Mouse (Mus musculus): ENCODE data around the gene 1700020D05Rik. TPM values are rescaled to one million over a fixed set of nuclear protein-coding genes. Genes with fewer than 3 reads are reported as not detected.

Gene 1700020D05Rik
- total RNA-seq, 1 experiment from 2014 or later: 2.8 TPM

DNA sequence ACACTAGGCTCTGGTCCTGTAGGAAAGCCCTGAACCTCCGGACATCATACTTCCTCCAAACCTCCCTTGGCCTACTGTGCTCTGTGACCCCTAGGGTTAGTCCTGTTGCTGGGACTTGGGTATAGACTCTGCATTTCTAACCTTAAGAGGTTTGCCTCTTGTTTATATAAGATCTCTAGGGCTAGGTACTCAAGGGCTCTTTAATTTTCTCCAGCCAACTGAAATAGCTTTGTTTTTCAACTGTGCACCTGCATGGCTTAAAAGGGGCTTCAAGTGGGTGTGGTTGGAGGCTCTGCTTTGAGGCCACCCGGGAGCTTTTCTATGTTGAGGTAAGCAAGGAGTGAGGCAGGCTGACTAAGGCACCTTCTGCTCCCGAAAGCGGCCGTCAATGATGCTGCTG, 19.1 kb downstream of the 1700020D05Rik start:
- no peak for ATAC-seq (replicated peaks in 1 of 2; ENCODE audit: insufficient read depth in 1 of 2, low FRiP score in 2 of 2, low TSS enrichment in 1 of 2, low read depth in 1 of 2, poor library complexity in 2 of 2, severe bottlenecking in 2 of 2)

DNA sequence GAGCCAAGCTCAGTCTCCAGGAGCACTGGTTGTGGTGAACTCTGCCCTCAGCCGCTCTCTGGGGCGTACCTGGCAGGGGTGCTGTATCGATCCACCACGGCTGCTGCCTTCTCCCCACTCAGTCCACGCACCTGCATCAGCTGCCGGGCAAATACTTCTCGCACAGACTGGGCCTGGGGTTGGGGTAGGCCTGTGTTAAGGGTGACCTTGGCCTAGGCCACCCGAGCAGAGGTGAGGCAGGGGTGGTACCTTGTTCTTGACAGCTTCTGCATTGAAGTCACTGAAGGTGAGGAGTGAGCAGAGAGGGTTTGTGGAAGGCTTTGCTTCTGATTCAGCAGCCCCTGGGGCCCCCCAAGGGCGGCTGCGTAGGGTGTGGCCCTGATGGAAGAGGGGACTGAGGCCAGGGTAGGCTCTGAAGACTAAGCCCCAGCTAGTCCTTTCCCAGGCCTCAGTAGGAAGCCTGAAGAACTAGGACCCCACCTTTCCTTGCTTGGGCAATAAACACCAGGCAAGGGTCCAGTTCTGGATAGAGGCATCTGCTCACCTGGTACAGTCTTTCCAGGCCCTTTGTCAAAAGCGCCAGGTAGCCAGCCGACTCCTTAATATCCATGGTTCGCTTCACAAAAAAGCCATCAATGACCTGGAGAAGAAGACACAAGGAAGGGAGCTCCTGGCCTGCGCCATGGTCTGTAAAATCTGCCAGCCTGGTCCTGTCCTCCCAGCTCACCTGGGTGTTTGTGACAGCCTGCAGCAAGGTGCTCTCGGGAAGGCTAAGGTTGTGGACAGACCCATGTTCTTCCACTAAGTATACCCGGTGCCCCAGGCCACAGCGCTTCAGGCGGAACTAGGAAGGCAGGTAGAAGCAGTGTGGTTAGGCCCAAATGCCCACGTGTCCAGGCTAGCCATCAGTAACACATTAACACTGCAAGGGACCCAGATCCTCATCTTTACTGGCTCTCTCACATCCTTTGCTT, 19.9 kb downstream of the 1700020D05Rik start:
- no peak for ATAC-seq (replicated peaks in 1 of 2; ENCODE audit: insufficient read depth in 1 of 2, low FRiP score in 2 of 2, low TSS enrichment in 1 of 2, low read depth in 1 of 2, poor library complexity in 2 of 2, severe bottlenecking in 2 of 2)

DNA sequence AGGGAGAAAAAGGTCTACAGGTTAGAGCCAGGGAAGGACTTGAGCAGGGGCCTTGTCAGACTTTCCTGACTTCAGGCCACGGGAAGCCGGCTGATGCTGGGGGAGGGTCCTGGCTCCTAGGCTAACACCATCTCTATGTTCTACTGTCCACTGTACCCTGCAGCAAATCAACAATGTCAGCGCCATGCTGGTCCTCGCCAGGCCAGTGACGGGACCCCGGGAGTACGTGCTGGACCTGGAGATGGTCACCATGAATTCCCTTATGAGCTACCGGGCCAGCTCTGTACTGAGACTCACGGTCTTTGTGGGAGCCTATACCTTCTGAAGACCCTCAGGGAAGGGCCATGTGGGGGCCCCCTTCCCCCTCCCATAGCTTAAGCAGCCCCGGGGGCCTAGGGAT, 22.2 kb downstream of the 1700020D05Rik start:
- no peak for ATAC-seq (replicated peaks in 1 of 2; ENCODE audit: insufficient read depth in 1 of 2, low FRiP score in 2 of 2, low TSS enrichment in 1 of 2, low read depth in 1 of 2, poor library complexity in 2 of 2, severe bottlenecking in 2 of 2)

DNA sequence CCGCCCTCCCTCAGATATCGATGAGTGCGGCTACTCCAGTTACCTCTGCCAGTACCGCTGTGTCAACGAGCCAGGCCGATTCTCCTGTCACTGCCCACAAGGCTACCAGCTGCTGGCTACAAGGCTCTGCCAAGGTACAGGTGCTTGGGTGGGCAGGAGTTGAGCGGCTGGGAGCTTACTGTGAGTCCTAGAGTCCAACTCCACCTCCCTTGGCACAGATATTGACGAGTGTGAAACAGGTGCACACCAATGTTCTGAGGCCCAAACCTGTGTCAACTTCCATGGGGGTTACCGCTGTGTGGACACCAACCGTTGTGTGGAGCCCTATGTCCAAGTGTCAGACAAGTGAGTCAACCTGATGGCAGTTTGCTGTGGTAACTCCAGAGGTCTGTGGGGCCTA, 23.6 kb downstream of the 1700020D05Rik start:
- ATAC-seq (replicated peaks in 1 of 2; ENCODE audit: insufficient read depth in 1 of 2, low FRiP score in 2 of 2, low TSS enrichment in 1 of 2, low read depth in 1 of 2, poor library complexity in 2 of 2, severe bottlenecking in 2 of 2): no peak

DNA sequence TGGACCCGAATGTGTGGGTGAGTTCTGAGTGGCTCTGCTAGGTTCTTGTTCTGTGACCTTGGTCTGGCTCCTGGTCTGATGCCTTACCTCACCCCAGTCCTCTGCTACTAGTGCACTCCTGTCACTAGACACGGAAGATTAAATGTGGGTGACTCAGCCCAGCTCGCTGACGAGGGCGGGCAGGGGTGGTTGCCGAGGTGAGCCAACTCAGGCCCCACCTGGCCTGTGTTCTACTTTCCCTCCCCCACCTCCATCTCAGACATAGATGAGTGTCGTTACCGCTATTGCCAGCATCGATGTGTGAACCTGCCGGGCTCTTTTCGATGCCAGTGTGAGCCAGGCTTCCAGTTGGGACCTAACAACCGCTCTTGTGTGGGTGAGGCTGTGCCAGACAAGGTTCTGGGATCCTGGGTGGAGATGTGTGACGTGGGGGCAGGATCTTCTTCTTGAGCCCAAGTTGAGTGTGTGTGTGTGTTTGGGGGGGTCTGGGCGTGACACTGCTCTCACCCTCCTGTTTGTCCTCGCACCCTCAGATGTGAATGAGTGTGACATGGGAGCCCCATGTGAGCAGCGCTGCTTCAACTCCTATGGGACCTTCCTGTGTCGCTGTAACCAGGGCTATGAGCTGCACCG, 25.8 kb downstream of the 1700020D05Rik start:
- no peak for ATAC-seq (replicated peaks in 1 of 2; ENCODE audit: insufficient read depth in 1 of 2, low FRiP score in 2 of 2, low TSS enrichment in 1 of 2, low read depth in 1 of 2, poor library complexity in 2 of 2, severe bottlenecking in 2 of 2)

DNA sequence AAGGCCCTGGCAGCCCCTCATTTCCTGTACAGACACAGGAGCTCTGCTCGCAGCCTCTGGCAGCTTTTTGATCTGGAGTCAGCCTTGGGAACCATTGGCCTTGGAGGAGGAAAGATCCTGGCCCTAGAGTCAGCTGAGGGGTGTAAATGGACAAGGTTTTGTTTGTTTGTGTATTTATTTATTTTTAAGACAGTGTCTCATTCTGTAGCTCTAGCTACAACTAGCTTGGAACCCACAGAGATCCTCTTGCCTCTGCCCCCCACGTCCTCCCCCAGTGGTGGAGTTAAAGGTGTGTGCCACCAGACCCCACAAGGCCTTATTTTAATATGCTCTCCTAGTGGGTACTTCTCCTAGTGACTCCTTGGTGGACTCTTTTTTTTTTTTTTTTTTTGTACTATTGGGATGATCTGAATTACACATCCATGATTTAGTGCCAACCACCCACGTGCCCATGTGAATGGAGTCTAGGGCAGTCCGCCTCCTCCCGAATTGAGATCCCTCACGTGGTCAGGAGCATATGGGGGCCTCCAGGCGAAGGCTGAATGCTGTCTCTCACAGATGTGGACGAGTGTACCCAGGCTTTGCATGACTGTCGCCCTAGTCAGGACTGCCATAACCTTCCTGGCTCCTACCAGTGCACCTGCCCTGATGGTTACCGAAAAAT, 26.5 kb downstream of the 1700020D05Rik start:
- no peak for ATAC-seq (replicated peaks in 1 of 2; ENCODE audit: insufficient read depth in 1 of 2, low FRiP score in 2 of 2, low TSS enrichment in 1 of 2, low read depth in 1 of 2, poor library complexity in 2 of 2, severe bottlenecking in 2 of 2)

DNA sequence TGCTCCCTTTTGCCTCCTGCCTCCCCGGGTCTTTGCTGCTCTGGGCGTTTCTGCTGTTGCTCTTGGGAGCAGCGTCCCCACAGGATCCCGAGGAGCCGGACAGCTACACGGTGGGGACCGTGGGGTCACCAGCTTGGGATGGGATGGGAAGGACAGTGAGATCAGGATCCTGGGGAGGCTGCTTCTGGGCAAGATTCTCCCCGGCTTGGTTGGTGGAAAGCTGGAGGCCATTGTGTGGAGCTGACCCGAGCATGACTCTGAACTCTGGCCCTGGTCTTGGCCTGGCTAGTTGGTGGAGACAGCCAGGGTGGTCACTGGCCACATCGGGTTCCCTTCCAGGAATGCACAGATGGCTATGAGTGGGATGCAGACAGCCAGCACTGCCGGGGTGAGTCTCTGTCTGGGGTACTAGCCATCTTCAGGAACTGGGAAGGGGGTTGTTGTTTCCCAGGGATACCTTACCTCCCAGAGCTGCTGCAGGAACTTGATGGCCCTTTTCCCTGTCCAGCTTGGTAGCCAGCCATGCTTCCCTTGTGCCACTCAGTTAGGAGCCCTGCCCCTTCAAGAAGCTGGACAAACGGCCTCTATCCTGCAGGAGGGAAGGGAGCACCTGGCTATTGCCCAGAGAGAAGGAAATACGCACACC, 28.4 kb downstream of the 1700020D05Rik start:
- ATAC-seq (replicated peaks in 1 of 2; ENCODE audit: insufficient read depth in 1 of 2, low FRiP score in 2 of 2, low TSS enrichment in 1 of 2, low read depth in 1 of 2, poor library complexity in 2 of 2, severe bottlenecking in 2 of 2): no peak

DNA sequence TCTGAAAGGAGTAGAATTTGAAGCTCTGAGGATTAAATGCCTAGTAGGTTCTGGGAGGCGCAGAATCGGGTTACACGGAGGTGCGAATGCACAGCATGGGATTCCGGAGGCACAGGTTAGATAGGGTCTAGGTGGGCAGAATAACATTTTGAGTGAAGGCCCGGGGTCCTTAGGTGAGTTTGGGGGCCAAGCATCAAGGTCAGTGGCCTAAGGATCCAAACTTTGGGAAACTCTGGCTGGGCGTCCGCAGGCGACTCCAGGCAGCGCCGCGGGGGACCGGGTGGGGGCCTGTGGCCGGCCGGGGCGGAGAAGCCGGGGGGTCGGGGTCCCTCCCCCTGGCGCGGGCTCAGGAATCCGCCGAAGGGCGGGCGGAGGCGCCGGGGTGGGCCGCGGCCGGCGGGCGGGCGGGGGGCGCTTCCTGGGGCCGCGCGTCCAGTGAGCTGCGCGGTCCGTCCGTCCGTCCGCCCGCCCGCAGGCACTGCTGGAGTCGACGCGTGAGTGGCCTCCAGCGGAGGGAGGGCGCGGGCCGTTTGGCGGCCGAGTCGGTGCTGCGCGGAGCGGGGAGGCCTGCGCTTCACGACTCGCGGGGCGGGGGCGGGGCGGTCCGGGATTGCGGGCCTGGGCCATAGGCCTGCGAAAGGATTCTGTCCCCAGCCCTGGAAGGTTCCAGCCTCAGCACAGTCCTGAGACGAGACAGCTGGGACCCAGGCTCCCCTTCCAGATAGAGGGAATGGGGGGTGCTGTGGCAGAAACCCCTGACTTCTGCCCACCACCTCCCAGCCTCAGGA, 29.1 kb downstream of the 1700020D05Rik start:
- ATAC-seq (replicated peaks in 1 of 2; ENCODE audit: insufficient read depth in 1 of 2, low FRiP score in 2 of 2, low TSS enrichment in 1 of 2, low read depth in 1 of 2, poor library complexity in 2 of 2, severe bottlenecking in 2 of 2): no peak

DNA sequence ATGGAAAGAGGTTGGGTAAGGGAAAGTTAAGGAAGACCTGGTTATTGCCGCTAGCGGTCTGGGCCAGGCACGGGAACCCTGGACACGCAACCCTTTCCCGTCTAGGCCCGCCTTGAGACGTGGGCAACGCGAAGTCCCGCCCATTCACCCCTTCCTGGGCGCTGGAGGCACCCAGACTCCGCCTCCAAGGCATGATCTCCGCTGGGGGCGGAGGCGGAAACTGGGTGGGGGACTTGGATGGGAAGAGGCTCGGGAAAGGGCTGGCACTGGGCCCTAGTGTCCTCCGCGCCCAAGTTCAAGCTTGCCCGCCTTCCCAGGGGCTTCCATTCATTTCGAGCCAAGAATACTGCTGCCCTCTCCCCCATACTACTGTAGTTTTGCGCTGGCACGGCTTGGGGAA, 29.9 kb downstream of the 1700020D05Rik start, which contains the start of gene Efemp2:
Gene Efemp2, plus strand, starts transcription at position 235 of the 400 bp plus-strand sequence.
- ATAC-seq (replicated peaks in 1 of 2; ENCODE audit: insufficient read depth in 1 of 2, low FRiP score in 2 of 2, low TSS enrichment in 1 of 2, low read depth in 1 of 2, poor library complexity in 2 of 2, severe bottlenecking in 2 of 2): peak in 1 of 2 experiments; percentile 33; a peak in 2 of 4 replicates

DNA sequence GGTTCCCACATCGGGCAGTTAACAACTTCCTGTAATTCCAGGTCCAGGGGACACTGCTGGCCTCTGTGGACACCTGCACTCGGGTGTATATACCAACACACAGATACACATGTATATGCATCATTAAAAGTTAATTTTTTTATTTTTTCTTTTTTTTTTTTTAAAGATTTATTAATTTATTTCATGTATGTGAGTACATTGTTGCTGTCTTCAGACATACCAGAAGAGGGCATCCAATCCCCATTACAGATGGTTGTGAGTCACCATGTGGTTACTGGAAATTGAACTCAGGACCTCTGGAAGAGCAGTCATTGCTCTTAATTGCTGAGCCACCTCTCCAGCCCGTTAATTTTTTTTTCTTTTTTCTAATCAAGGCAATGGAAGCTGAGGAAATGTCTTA, 30.7 kb downstream of the 1700020D05Rik start:
- ATAC-seq (replicated peaks in 1 of 2; ENCODE audit: insufficient read depth in 1 of 2, low FRiP score in 2 of 2, low TSS enrichment in 1 of 2, low read depth in 1 of 2, poor library complexity in 2 of 2, severe bottlenecking in 2 of 2): no peak

DNA sequence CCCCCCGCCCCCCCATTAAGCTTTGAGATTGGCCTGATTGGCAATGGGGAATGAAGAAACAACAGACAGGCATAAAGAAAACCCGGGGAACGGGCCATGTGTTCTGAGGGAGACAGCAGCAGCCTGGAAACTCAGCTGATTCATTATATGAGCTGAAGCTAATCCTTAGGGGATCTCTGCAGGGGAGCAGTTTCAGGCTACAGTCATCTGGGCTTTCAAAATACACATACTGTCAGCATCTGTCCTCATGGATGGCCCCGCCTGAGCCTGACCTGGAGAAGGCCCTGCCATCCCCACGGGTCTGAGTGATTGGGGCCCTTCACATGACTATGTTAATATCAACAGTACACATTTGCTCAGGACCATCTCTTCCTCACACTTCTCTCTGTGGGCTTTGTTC, 31.7 kb downstream of the 1700020D05Rik start:
- no peak for ATAC-seq (replicated peaks in 1 of 2; ENCODE audit: insufficient read depth in 1 of 2, low FRiP score in 2 of 2, low TSS enrichment in 1 of 2, low read depth in 1 of 2, poor library complexity in 2 of 2, severe bottlenecking in 2 of 2)

DNA sequence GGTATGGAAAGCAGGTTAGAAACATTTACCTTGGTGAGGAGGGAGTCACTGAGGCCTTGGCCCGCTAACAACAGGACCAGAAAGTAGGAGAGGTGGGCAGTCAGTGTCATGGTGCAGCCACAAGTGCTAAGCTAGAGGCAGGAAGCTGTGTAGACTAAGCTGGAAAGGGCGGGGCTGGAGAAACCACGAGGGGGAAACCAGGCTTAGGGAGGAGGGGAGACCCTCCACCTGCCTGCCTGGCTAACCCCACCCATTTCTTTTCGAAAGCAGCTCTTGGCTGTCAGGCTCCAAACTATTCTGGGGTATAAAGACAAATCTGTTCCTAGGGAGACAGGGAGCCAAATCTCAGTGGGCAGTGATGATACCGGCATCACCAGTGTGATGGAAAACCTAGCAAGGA, 35.2 kb downstream of the 1700020D05Rik start, which contains the start of gene Ctsw:
Gene Ctsw, minus strand, starts transcription at position 134 of the 400 bp plus-strand sequence.
- ATAC-seq (replicated peaks in 1 of 2; ENCODE audit: insufficient read depth in 1 of 2, low FRiP score in 2 of 2, low TSS enrichment in 1 of 2, low read depth in 1 of 2, poor library complexity in 2 of 2, severe bottlenecking in 2 of 2): peak; percentile 68 to 72

DNA sequence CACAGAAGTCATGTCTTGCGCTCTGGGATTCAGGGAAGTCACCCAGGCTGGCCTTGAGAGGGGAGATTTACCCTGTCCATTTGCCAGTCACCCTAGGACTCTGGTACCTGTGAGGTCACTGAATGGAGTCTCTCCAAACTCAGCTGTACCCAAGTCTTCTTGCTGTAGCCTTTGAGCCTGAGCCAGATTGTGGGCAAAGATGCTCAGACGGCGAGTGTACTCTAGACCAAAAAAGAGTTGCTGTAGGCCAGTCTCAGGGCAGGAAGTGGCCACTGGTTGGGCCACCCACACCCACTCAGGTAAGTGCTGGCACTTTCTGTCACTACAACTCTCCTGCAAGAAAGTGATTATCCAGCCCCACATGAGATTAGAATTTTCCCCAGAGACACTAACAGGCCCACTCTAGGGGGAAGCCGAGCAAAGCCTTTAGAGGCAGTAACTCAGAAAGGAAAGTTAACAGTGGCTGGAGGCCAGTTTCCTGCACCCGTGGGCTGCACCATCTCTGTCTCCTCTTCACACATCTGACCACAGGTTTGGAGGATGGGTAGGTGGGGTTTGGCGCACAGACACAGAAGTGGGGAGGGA, 36.6 kb downstream of the 1700020D05Rik start:
- ATAC-seq (replicated peaks in 1 of 2; ENCODE audit: insufficient read depth in 1 of 2, low FRiP score in 2 of 2, low TSS enrichment in 1 of 2, low read depth in 1 of 2, poor library complexity in 2 of 2, severe bottlenecking in 2 of 2): no peak

DNA sequence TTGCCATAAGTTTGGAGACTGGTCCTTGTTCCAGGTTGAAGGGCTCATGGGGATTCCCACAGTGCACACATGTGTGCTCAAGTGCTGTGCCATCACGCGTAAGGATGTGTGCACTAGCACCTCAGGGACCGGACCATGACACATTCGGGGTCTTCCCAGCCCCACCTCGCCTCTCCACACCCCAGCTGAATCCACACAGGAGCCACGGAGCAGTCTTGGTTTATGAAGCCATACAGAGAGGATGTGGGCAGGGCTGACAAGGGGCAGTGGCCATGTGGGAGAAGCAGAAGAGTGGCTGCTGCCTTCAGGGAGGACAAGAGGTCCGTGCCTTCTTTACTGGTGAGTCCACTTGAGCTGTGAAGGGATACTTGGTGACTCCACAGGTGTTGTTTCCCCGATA, 38.5 kb downstream of the 1700020D05Rik start:
- ATAC-seq (replicated peaks in 1 of 2; ENCODE audit: insufficient read depth in 1 of 2, low FRiP score in 2 of 2, low TSS enrichment in 1 of 2, low read depth in 1 of 2, poor library complexity in 2 of 2, severe bottlenecking in 2 of 2): no peak

DNA sequence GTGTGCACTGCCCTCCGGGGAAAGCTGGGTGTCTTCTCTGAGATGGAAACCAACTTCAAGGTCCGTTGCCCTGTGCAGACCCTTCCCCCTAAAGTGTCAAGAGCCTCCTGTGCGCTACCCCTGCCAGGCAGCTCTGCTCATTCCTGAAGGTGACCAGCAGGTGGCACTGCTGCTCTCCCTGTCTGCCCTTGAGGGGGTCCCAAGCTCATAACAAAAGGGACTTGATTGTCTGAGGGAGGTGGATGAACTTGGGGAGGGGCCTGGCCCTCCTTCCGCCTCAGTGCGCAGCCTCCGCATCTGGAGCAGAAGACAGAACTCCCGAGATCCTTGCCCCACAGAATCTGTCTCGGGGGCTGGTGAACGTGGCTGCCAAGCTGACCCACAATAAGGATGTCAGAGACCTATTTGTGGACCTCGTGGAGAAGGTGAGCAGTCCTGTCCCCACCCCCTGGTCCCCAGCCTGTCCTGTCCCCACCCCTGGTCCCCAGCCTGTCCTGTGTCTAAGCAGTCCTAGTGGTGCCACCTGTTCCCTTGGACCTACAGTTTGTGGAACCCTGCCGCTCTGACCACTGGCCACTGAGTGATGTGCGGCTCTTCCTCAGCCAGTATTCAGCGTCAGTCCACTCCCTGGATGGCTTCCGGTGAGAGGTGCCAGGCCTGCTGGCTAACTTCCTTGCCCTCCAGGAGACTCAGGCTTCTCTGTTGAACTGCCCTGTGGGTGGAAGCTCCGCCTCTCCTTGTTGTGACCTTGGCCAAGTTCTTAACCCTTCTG, 39.6 kb downstream of the 1700020D05Rik start:
- peak; percentile 9 to 29; a peak in 1 of 4 replicates for ATAC-seq (replicated peaks in 1 of 2; ENCODE audit: insufficient read depth in 1 of 2, low FRiP score in 2 of 2, low TSS enrichment in 1 of 2, low read depth in 1 of 2, poor library complexity in 2 of 2, severe bottlenecking in 2 of 2)

DNA sequence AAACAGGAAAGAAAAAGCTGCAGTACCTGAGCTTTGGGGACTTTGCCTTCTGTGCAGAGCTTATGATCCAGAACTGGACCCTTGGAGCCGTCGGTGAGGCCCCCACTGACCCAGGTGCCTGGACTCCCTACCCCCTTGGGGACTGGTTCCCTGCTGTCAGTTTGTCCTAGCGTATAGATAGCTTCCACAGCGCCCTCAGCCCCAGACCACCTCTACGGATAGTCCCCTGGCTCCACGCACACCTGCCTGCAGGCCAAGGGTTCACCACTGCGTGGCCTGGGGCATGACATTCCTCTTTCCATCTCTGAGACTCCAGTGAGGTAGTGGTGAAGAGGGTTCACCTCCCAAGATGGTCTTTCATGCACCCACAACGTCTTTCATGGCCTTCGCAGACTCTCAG, 40.4 kb downstream of the 1700020D05Rik start:
- ATAC-seq (replicated peaks in 1 of 2; ENCODE audit: insufficient read depth in 1 of 2, low FRiP score in 2 of 2, low TSS enrichment in 1 of 2, low read depth in 1 of 2, poor library complexity in 2 of 2, severe bottlenecking in 2 of 2): no peak
